Mouse (Mus musculus): ENCODE data around the gene Wdsub1. TPM values are rescaled to one million over a fixed set of nuclear protein-coding genes. Genes with fewer than 3 reads are reported as not detected.

Gene Wdsub1
- 38.1 and 41.2 TPM in 2 replicates for polyA plus RNA-seq (2015; fragmentation: Nextera tagmentation; extraction: Ambion mirVana)

DNA sequence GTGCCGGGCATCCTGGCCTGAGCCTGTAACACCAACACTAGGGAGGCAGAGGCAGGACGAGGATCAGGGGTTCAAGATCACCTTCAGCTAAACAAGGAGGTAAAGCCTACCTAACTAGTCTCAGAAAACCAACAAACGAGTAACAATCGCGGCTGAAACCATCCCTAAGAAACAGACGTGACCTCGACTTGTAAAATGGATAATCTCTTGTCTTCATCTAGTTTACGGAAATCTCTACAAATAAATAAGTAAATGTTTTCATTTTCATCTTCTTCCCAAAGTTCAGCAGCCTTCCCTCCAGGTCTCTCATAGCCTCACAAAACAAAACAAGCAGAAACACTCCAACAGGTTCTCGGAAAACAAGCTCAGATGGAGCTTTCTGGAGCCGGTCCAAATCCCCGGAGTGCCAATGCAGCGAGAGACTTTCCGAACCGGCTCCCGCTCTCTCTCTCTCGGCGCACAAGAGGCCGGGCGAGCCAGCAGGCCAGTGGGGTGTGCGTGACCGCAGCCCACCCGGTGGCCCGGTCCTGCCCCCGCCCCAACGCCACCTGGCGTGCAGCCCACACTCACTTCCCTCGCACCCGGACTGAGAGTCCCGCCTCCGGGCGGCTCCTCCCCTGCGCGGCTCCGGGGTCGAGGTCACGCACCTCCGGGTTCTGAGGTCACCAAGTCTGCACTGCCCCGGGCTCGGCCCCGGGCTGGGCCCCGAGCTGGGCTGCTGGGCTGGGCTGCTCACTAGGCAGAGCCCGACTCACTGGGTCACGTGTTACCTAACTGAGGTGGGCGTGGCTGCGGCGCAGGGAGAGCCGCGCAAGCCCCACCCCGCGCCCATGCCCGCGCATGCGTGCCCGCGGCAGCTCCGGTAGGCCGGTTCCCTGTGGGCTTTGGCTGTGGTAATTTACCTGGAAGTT is at the start of gene Wdsub1:
Wdsub1 (minus strand) TSS at position 761 of the 911 bp plus-strand sequence.
- H3K9ac ChIP-seq = peak within 1 kb of the TSS; percentile 68
- H3K4me1 ChIP-seq = peaks cover 11% of the 10 kb centered on the region
- peak within 1 kb of the TSS; percentile 62 for H3K4me2 ChIP-seq
- H3K4me3 ChIP-seq (replicated peaks) = peak within 1 kb of the TSS; percentile 74
- peak; percentile 97 for ATAC-seq (replicated peaks; ENCODE audit: low FRiP score)
- no peaks in the 10 kb centered on the region for H3K27me3 ChIP-seq
- no peaks in the 10 kb centered on the region for H3K9me3 ChIP-seq (replicated peaks)
- H3K27ac ChIP-seq = peak within 1 kb of the TSS; percentile 78
- H3K36me3 ChIP-seq = no peaks in the 10 kb centered on the region
- 5% methylated on average over 57 of the region's 57 CpGs for WGBS

DNA sequence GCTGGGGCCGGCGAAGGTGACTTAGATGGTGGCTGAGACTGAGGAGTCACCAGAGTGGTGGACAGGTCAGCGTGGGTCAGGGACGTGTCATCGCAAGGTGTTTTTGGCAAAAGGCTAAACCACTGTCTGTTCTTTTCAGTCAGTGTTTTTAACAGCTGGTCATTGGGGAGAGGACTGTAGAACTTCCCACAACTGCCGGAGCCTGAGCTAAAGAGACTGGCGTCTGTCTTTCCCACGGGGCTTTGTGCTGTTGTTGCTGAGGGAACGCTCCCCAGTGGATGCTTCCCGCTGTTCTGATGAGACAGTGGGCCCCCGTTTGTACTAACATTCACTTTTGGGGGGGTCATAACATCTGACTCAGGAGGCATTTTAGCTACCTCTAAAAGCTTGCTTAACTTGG is 31.2 kb upstream of the Wdsub1 start:
- no peak overlapping the region for H3K27ac ChIP-seq
- peaks cover 91% of the 10 kb centered on the region for H3K36me3 ChIP-seq
- H3K27me3 ChIP-seq = no peaks in the 10 kb centered on the region
- H3K4me3 ChIP-seq (replicated peaks) = no peak overlapping the region
- no peak overlapping the region for H3K9ac ChIP-seq
- H3K4me2 ChIP-seq = no peak overlapping the region
- WGBS = 89% methylated on average over 11 of the region's 11 CpGs
- ATAC-seq (replicated peaks; ENCODE audit: low FRiP score) = no peak
- no peaks in the 10 kb centered on the region for H3K9me3 ChIP-seq (replicated peaks)
- no peaks in the 10 kb centered on the region for H3K4me1 ChIP-seq

DNA sequence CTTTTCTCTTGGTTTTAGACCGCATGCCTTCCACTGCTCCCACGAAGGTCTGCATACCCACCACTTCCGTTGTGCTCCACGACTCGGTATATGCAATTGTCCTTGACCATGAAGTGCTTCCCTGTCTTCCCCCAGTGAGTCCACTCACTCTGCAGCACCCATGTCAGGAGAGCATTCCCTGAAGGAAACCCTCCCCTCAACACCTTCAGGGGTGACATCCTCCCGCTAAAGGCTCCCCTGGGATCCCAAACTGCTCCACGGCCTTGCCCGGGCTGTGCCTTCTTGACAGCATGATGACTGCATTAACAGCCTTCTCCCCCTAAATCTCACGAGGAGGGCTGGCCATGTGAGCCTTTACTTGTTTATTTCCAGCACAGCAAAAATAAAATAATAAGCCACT is 25.7 kb upstream of the Wdsub1 start:
- WGBS = 87% methylated on average over 9 of the region's 9 CpGs
- Histone ChIP-seq H3K4me2 (no peak overlapping the region), H3K9me3 (replicated peaks) (no peaks in the 10 kb centered on the region), H3K27me3 (no peaks in the 10 kb centered on the region), H3K27ac (no peak overlapping the region), H3K4me1 (no peaks in the 10 kb centered on the region), H3K36me3 (peaks cover 67% of the 10 kb centered on the region), H3K9ac (no peak overlapping the region), H3K4me3 (replicated peaks) (no peak overlapping the region)
- no peak for ATAC-seq (replicated peaks; ENCODE audit: low FRiP score)

DNA sequence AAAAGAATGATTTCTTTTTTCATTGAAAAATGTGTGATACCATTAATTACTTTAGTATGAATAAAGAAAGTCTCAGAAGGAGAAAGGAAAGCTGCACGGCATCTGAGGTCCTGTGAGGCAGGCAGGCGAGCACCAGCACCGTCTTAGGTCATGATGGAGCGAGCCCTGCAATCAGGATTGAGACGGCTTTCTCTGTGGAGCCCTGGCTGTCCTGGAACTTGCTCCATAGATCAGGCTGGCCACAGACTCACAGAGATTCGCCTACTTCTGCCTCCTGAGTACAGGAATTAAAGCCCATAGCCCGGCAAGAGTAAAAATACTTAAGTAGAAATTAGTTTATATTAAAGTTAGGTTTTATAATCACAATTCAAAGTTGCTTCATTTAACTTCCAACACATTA is 21.6 kb upstream of the Wdsub1 start:
- peaks cover 64% of the 10 kb centered on the region for H3K36me3 ChIP-seq
- ATAC-seq (replicated peaks; ENCODE audit: low FRiP score) = no peak
- H3K27ac ChIP-seq = no peak overlapping the region
- no peak overlapping the region for H3K4me3 ChIP-seq (replicated peaks)
- no peak overlapping the region for H3K4me2 ChIP-seq
- 88% methylated on average over 7 of the region's 7 CpGs for WGBS
- no peaks in the 10 kb centered on the region for H3K9me3 ChIP-seq (replicated peaks)
- no peaks in the 10 kb centered on the region for H3K4me1 ChIP-seq
- H3K9ac ChIP-seq = no peak overlapping the region
- no peaks in the 10 kb centered on the region for H3K27me3 ChIP-seq

DNA sequence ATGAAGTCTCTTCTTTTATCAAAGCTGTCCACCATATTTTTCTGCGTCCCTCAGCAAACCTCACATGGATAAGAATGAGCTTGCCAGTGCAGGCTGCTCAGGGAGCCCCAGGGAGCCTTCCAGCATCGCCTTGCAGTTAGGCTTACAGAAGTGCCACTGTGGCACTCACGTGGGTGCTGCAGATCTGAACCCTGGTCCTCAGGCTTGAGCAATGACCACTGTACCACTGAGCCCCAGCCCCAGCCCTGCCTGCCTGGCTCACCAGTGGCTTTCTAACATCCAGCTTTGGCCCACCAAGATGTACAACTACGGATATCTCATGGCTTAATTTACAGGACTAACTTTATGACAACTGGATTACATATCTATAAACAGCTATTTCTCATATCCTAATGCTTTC is 16.3 kb upstream of the Wdsub1 start:
- no peaks in the 10 kb centered on the region for H3K27me3 ChIP-seq
- no peak overlapping the region for H3K9ac ChIP-seq
- no peak overlapping the region for H3K4me2 ChIP-seq
- H3K27ac ChIP-seq = no peak overlapping the region
- no peaks in the 10 kb centered on the region for H3K9me3 ChIP-seq (replicated peaks)
- H3K4me1 ChIP-seq = peaks cover 4% of the 10 kb centered on the region; the same call in 1 of the 2 replicates
- no peak overlapping the region for H3K4me3 ChIP-seq (replicated peaks)
- 86% methylated on average over 4 of the region's 4 CpGs for whole genome bisulfite sequencing
- peaks cover 47% of the 10 kb centered on the region for H3K36me3 ChIP-seq
- no peak for ATAC-seq (replicated peaks; ENCODE audit: low FRiP score)

DNA sequence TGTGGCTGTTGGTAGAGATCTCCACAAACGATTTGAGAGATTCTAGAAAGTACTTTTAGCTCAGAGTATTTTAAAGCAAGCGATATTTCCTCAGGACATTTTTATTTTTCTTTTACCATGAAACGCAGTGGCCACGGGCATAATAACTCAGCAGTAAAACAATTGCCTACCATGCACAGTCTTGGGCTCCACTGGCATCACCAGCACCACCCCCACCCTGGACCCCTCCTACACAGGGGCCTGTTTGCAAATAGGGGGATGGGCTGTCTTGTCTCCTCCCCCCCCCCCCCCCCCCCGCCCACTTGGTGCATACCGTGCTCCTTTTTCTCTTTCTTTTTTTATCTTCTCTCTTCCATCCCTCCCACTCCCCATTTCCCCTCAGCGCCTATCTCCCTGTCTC is 15.7 kb upstream of the Wdsub1 start:
- H3K9ac ChIP-seq = no peak overlapping the region
- WGBS = 86% methylated on average over 5 of the region's 7 CpGs
- peaks cover 4% of the 10 kb centered on the region; the same call in 1 of the 2 replicates for H3K4me1 ChIP-seq
- H3K4me3 ChIP-seq (replicated peaks) = no peak overlapping the region
- no peaks in the 10 kb centered on the region for H3K9me3 ChIP-seq (replicated peaks)
- no peaks in the 10 kb centered on the region for H3K27me3 ChIP-seq
- H3K27ac ChIP-seq = no peak overlapping the region
- H3K4me2 ChIP-seq = no peak overlapping the region
- ATAC-seq (replicated peaks; ENCODE audit: low FRiP score) = no peak
- H3K36me3 ChIP-seq = peaks cover 46% of the 10 kb centered on the region

DNA sequence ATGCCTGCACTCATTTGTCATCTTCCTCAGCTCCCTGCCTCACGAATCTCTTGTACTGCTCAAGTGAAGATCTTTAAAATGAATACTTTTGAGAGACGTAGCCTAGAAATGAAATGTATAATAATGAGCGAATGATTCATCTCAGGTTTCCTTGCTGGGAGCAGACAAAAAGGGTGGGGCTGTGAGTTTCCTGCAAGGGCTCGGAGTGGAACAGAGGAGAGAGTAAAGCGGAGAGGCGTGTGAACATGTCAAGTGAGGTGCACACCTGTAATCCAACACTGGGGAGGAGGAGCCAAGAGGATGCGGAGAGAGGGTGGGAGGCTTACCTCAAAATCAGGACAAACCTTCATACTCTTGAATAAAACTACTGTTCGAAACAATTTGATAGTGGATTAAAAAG is 14.4 kb upstream of the Wdsub1 start:
- Histone ChIP-seq H3K4me2 (no peak overlapping the region), H3K9me3 (replicated peaks) (no peaks in the 10 kb centered on the region), H3K36me3 (peaks cover 39% of the 10 kb centered on the region), H3K27me3 (no peaks in the 10 kb centered on the region), H3K27ac (peak overlapping the region; percentile 27; the same call in 1 of the 2 replicates), H3K4me1 (peaks cover 4% of the 10 kb centered on the region; the same call in 1 of the 2 replicates), H3K9ac (no peak overlapping the region), H3K4me3 (replicated peaks) (no peak overlapping the region)
- WGBS = 61% methylated on average over 8 of the region's 8 CpGs
- ATAC-seq (replicated peaks; ENCODE audit: low FRiP score) = peak; percentile 77; the same call in 1 of the 2 replicates

DNA sequence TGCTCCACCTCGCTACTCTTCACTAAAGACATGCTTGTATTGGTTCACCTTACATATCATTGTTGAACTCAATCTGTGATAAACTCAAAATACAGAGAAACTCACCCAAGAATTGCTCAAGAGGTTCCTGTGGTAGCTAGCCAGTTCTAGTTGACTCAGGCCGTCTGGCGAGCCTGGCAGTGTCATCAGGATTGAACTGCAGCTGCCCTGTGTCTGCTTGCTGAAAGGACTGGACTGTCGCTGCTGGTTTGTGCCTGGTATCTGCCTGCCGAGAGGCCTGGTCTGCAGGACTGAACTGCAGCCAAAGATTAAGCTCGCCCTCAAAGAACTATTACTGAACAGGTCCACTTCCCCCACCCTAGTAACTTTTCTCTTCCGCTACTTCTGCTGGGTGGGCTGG is 14.0 kb upstream of the Wdsub1 start:
- Histone ChIP-seq H3K4me2 (no peak overlapping the region), H3K4me3 (replicated peaks) (no peak overlapping the region), H3K36me3 (peaks cover 38% of the 10 kb centered on the region), H3K9me3 (replicated peaks) (no peaks in the 10 kb centered on the region), H3K27ac (peak overlapping the region; percentile 27; the same call in 1 of the 2 replicates), H3K9ac (no peak overlapping the region), H3K4me1 (peaks cover 4% of the 10 kb centered on the region; the same call in 1 of the 2 replicates), H3K27me3 (no peaks in the 10 kb centered on the region)
- WGBS = 78% methylated on average over 7 of the region's 7 CpGs
- no peak for ATAC-seq (replicated peaks; ENCODE audit: low FRiP score)

DNA sequence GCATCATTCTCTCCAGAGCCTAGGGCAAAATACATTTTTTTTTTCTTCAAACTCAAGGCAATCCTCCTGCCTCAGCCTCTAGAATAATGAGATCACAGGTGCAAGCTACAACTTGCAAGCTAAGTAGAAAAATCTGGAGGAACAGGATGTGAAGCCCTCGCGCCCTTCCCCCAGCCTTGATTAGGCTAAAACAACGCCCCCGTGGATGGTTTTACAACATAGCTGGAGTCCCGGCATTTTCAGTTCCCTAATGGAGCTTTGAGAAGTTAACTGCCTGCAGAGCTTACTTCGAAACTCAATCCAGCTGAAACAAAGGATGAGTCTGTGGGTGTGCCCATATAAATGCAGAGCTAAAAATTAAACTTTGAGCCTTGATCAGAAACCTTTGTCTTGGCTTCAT is 7.3 kb upstream of the Wdsub1 start:
- no peaks in the 10 kb centered on the region for H3K27me3 ChIP-seq
- peaks cover 13% of the 10 kb centered on the region; the same call in 1 of the 2 replicates for H3K36me3 ChIP-seq
- no peak for ATAC-seq (replicated peaks; ENCODE audit: low FRiP score)
- no peak overlapping the region for H3K4me2 ChIP-seq
- H3K9me3 ChIP-seq (replicated peaks) = no peaks in the 10 kb centered on the region
- no peak overlapping the region for H3K9ac ChIP-seq
- H3K27ac ChIP-seq = no peak overlapping the region
- WGBS = 57% methylated on average over 6 of the region's 6 CpGs
- H3K4me1 ChIP-seq = no peaks in the 10 kb centered on the region
- H3K4me3 ChIP-seq (replicated peaks) = no peak overlapping the region

DNA sequence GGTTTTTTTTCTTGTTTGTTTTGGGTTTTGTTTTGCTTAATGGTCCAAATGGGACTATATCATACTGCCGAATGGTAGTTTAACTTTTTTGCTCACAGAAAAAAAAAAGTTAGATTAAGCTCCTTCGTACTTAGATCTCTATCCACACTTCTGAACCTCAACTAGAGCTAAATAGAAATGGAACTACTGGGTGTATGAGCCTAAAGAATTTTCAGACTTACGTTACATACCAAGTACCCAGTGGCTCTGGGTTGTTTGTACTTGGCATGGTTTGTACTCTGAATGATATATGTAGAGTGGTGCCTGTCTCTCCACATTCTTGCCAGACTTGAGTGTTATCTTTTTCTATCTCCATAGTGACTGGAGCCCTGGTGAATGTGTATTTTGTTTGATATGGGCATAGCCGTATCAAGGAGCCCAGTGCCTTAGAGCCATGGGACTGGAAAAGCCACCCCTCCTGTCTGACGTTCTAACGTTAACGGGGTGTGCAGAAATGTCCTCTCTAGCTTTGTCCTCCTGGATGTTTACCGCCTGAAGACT is 421 bp upstream of the Wdsub1 start:
- Histone ChIP-seq H3K9ac (no peak overlapping the region; the same call in 1 of the 2 replicates), H3K4me1 (peaks cover 11% of the 10 kb centered on the region), H3K36me3 (no peaks in the 10 kb centered on the region), H3K4me3 (replicated peaks) (peak overlapping the region; percentile 74), H3K4me2 (peak overlapping the region; percentile 62), H3K9me3 (replicated peaks) (no peaks in the 10 kb centered on the region), H3K27ac (peak overlapping the region; percentile 78; the same call in 1 of the 2 replicates), H3K27me3 (no peaks in the 10 kb centered on the region)
- ATAC-seq (replicated peaks; ENCODE audit: low FRiP score) = 0 out of 2 replicates have a peak, but pooled peaks have one; percentile 5
- 62% methylated on average over 8 of the region's 8 CpGs for WGBS

DNA sequence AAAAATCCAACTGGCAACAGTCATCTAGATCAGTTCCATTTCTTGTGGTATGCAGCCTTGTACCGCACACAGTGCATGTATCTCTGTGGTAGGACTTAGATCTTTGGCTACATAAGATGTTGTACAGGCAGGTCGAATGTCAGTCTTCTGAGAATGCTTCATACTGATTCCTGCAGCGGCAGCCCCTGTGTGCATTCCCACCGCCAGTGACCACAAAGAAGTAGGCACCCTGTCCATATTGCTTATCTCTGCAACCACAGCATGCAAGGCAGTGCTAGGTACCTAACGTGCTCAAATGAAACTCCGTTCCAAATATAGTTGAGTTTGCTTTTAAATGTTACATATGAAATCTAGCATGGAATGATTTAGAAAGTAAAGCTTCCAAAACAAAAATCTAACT is 987 bp downstream of the Wdsub1 start:
- WGBS = 73% methylated on average over 6 of the region's 6 CpGs
- Histone ChIP-seq H3K4me3 (replicated peaks) (peak overlapping the region; percentile 74), H3K36me3 (no peaks in the 10 kb centered on the region), H3K9ac (peak overlapping the region; percentile 68; the same call in 1 of the 2 replicates), H3K27ac (0 out of 2 replicates have a peak overlapping the region, but pooled peaks have one; percentile 78), H3K27me3 (no peaks in the 10 kb centered on the region), H3K4me2 (peak overlapping the region; percentile 62), H3K9me3 (replicated peaks) (no peaks in the 10 kb centered on the region), H3K4me1 (peaks cover 11% of the 10 kb centered on the region)
- no peak for ATAC-seq (replicated peaks; ENCODE audit: low FRiP score)

DNA sequence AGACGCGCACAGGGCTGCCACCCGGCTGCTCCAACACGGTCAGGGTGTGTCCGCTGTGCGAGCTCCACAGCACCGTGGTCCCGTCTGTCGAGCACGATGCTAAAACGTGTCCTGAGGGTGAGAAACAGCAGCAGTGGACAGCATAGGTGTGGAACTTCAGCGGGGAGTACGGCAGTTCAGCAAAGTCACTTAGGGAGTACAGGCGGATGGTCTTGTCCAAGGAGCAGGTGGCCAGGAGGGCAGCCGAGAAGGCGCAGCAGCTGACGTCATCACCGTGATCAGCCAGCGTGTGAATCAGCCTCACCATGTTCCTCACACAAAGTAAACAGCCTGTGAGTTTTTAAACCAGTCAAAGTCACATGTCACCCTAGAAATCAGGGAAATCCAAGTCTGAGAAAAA is 4.2 kb downstream of the Wdsub1 start:
- Histone ChIP-seq H3K4me1 (peaks cover 11% of the 10 kb centered on the region), H3K27ac (no peak overlapping the region), H3K9ac (no peak overlapping the region), H3K4me2 (peak overlapping the region; percentile 37), H3K9me3 (replicated peaks) (no peaks in the 10 kb centered on the region), H3K4me3 (replicated peaks) (no peak overlapping the region), H3K27me3 (no peaks in the 10 kb centered on the region), H3K36me3 (0 out of 2 replicates have a peak, but pooled peaks cover 7% of the 10 kb centered on the region)
- ATAC-seq (replicated peaks; ENCODE audit: low FRiP score) = no peak
- WGBS = 70% methylated on average over 19 of the region's 19 CpGs
